Mouse (Mus musculus) limb, embryonic 14.5 days (tissue): ENCODE measurements around the gene Hpse. TPM values are rescaled to one million over a fixed set of nuclear protein-coding genes. Genes with fewer than 3 reads are reported as not detected.

ENCODE experiments used
- ATAC-seq: fragments of 200-750 bp; cut with Nextera tagmentation; 2 replicates; pipeline ENCODE4 v1.8.0; 2017; ENCODE audit warnings: low read depth, moderate number of reproducible peaks, moderate TSS enrichment; ENCODE audit not compliant: low FRiP score
- DNase-seq: peaks from one replicate; pipeline ENCODE4 v3.0.0-alpha.2; 2015; ENCODE audit warnings: low spot score
- H3K27ac ChIP-seq: fragments of 300-500 bp; sonication (generic); replicated peaks from 2 replicates; pipeline ENCODE4 v1.5.1; 2014; ENCODE audit warnings: low read depth, mild to moderate bottlenecking, low read length, moderate library complexity, mixed read lengths
- H3K27me3 ChIP-seq: fragments of 300-500 bp; sonication (generic); 2 replicates; pipeline ENCODE4 v1.6.1; 2014; ENCODE audit warnings: low read length, mixed read lengths; ENCODE audit not compliant: control insufficient read depth, insufficient read depth
- H3K36me3 ChIP-seq: fragments of 300-500 bp; sonication (generic); 2 replicates; pipeline ENCODE4 v1.6.1; 2014; ENCODE audit warnings: mild to moderate bottlenecking, low read length, moderate library complexity, mixed read lengths; ENCODE audit not compliant: control insufficient read depth, insufficient read depth
- H3K4me1 ChIP-seq: fragments of 300-500 bp; sonication (generic); 2 replicates; pipeline ENCODE4 v1.6.1; 2014; ENCODE audit warnings: antibody characterized with exemption, low read length, mixed read lengths; ENCODE audit not compliant: control insufficient read depth, insufficient read depth
- H3K4me2 ChIP-seq: fragments of 300-500 bp; sonication (generic); replicated peaks from 2 replicates; pipeline ENCODE4 v1.6.1; 2014; ENCODE audit warnings: low read depth, mild to moderate bottlenecking, low read length, moderate library complexity; ENCODE audit not compliant: severe bottlenecking
- H3K4me3 ChIP-seq: fragments of 300-500 bp; sonication (generic); replicated peaks from 2 replicates; pipeline ENCODE4 v1.5.1; 2014; ENCODE audit warnings: low read length
- H3K9ac ChIP-seq: fragments of 300-500 bp; sonication (generic); 2 replicates; pipeline ENCODE4 v1.6.1; 2014; ENCODE audit warnings: mild to moderate bottlenecking, low read depth, low read length, moderate library complexity; ENCODE audit not compliant: severe bottlenecking
- H3K9me3 ChIP-seq: fragments of 300-500 bp; sonication (generic); 2 replicates; pipeline ENCODE4 v1.6.1; 2016; ENCODE audit warnings: low read length; ENCODE audit not compliant: control insufficient read depth
- POLR2A ChIP-seq: fragments of 200-500 bp; IDR thresholded peaks from 2 replicates; pipeline ENCODE4 v1.8.0; 2012; ENCODE audit warnings: inconsistent platforms, mild to moderate bottlenecking, moderate library complexity, borderline replicate concordance; ENCODE audit not compliant: insufficient read depth, insufficient read length; ENCODE audit errors: extremely low read depth
- WGBS: fragments of 180-500 bp; shearing (Covaris S2); extraction: QIAGEN DNeasy Blood & Tissue Kit; methylation state at CpG from one replicate; pipeline ENCODE4 v1.1.7; 2014; 5-methylcytosine and 5-hydroxymethylcytosine counted together
- polyA plus RNA-seq, 2 experiments: library from polyadenylated mRNA; depleted of rRNA in 1 of 2; stranded (reverse) in 1 of 2; unstranded in 1 of 2; fragments of >200 nt; fragmentation: Nextera tagmentation in 1 of 2; extraction: Ambion mirVana in 1 of 2; gene quantifications; 2 replicates each; pipeline versions ENCODE4 v1.2.1 to v1.2.3; 2012 to 2014

Hpse gene
- polyA plus RNA-seq, 2 experiments: 3.9 to 4.5 TPM

DNA sequence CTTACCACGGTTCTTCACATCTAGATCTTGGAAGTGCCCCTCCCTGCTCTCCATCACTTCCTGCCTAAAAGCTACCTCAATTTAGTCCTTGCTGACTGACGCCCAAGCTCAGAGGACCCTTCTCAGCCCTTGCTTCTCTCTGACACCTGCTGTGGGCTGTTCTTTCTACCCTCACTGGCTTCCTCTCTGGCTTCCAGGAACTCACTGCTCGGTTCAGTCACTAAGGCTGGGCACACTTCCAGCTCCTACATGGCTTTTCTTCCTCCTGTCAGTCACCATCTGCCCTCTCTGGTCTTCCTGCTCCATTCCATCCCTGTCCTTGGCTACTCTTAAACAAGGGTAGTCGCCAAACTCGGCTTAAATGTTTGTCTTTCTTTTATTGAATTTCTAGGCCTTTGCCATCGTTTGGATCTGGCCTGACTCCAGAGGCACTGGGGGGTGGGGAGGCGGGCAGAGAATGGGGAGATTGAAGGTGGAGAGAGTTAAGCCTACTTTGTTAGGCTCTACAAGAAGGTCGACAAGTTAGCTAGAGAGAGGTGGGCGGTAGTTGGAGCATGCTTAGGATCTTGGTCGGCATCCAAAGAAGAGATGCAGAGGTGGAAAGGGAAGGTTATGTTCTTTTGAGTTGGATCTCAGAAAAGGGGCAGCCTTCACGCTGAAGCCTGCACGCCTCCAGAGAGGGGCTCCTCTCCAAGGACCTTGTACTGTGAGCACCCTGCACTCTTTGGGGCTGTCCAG lies 76.1 kb downstream of the Hpse start:
- Histone ChIP-seq H3K4me2 (no peak overlapping the region), H3K4me3 (no peak overlapping the region), H3K9me3 (no peaks in the 10 kb centered on the region), H3K4me1 (no peaks in the 10 kb centered on the region), H3K27ac (no peak overlapping the region), H3K9ac (no peak overlapping the region), H3K27me3 (no peaks in the 10 kb centered on the region), H3K36me3 (no peaks in the 10 kb centered on the region)
- TF ChIP-seq POLR2A: no peak
- 75% methylated on average over 12 of the region's 12 CpGs for WGBS
- DNase-seq (no peak), ATAC-seq (no peak)

DNA sequence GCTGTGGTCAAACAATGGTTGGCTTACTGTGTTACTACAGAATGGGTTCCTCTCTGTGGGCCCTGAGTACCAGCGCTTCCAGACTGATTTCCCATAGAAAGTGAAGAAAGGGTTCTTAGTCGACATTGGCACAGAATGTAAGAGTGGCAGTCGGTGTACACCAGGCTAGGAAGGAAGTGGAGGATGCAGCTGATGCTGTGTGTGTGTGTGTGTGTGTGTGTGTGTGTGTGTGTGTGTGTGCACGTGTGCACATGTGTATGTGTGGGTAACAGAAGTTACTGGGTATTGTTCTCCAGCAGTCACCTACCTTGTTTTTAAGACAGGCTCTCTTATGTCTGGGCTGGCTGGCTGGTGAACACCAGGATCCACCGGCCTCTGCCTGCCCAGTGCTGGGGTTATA lies 77.2 kb downstream of the Hpse start:
- DNase-seq: no peak
- H3K4me2 ChIP-seq: no peak overlapping the region
- H3K9ac ChIP-seq: no peak overlapping the region
- no peak overlapping the region for H3K27ac ChIP-seq
- WGBS: 81% methylated on average over 5 of the region's 5 CpGs
- H3K9me3 ChIP-seq: no peaks in the 10 kb centered on the region
- H3K27me3 ChIP-seq: no peaks in the 10 kb centered on the region
- no peaks in the 10 kb centered on the region for H3K4me1 ChIP-seq
- H3K36me3 ChIP-seq: no peaks in the 10 kb centered on the region
- no peak for ATAC-seq
- no peak for TF ChIP-seq POLR2A
- H3K4me3 ChIP-seq: no peak overlapping the region

DNA sequence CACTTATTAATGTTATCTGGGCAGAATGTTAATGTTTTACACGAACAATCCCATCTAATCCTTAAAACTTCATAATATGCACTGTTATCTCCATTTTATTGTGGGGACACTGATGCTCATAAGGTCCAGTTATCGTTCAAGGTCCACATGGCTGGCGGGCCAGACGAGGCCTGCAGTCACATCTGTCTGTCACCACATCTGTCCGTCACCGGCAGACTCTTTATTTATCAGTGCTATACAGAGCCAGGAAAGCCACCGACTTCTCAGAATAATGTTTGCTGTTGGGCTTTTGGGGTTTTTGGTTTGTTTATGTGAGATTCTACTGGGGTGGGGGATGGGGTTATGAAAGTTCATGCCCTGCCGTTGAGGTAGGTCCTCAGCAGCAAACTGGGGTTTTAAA lies 81.0 kb downstream of the Hpse start:
- H3K27ac ChIP-seq: no peak overlapping the region
- ATAC-seq: no peak
- H3K4me1 ChIP-seq: no peaks in the 10 kb centered on the region
- no peak overlapping the region for H3K4me2 ChIP-seq
- 83% methylated on average over 8 of the region's 8 CpGs for WGBS
- no peak overlapping the region for H3K9ac ChIP-seq
- no peaks in the 10 kb centered on the region for H3K27me3 ChIP-seq
- no peak overlapping the region for H3K4me3 ChIP-seq
- TF ChIP-seq POLR2A: no peak
- no peaks in the 10 kb centered on the region for H3K9me3 ChIP-seq
- no peaks in the 10 kb centered on the region for H3K36me3 ChIP-seq
- DNase-seq: no peak

DNA sequence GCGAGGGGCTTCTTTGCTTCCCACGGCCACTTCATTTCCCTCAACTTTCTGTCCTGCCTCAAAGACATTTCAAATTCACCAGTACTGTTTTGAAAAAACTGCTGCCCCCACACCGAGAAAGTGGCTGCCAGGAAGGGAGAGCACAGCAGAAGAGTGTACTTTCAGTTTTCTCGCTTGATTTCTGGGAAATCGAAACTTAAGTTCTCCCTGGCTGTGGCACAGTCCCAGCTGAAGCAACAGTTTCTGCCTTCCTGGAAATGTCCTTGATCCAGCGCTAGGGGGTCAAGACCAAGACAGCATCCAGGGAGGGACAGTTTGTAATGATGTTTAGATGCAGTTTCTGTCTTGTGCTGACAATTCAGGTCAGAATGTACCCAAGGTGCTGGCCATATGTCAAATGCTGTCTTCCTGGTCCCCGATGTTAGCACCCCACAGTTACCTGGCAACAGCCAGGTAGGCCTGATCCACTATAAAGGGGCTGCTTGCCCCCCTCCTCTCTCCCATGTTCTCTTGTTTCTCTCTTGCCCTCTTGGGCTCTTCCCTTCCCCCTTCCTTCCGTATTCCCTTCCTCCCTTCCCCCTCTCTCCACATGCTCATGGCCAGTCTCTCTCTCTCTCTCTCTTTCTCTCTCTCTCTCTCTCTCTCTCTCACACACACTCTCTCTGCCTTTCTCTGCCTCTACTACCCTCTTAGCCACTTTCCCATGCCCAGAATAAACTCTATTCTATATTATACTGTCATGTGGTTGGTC lies 82.5 kb downstream of the Hpse start:
- H3K36me3 ChIP-seq: no peaks in the 10 kb centered on the region
- H3K4me3 ChIP-seq: no peak overlapping the region
- no peak overlapping the region for H3K27ac ChIP-seq
- DNase-seq: no peak
- TF ChIP-seq POLR2A: no peak
- no peak for ATAC-seq
- no peaks in the 10 kb centered on the region for H3K9me3 ChIP-seq
- 77% methylated on average over 8 of the region's 8 CpGs for WGBS
- no peak overlapping the region for H3K9ac ChIP-seq
- no peaks in the 10 kb centered on the region for H3K4me1 ChIP-seq
- no peak overlapping the region for H3K4me2 ChIP-seq
- no peaks in the 10 kb centered on the region for H3K27me3 ChIP-seq

DNA sequence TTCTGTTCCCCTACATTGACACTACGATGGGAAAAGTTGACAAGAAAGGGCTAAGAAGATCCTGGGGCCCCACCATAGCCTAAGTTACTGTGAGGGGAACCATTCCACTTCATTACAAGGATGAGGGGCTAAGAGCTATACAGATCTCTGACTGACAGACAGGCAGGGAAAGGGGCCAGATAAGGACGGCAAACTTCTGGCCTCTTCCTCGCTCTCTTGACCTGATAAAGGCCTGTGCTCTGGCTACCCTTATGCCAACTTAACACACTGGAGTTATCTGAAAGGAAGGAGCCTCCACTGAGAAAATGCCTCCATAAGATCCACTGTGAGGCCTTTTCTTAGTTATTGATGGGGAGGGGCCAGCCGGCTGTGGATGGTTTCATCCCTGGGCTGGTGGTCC lies 83.6 kb downstream of the Hpse start:
- Histone ChIP-seq H3K4me3 (no peak overlapping the region), H3K27ac (no peak overlapping the region), H3K4me2 (no peak overlapping the region), H3K36me3 (no peaks in the 10 kb centered on the region), H3K9me3 (no peaks in the 10 kb centered on the region), H3K27me3 (no peaks in the 10 kb centered on the region), H3K4me1 (no peaks in the 10 kb centered on the region), H3K9ac (no peak overlapping the region)
- TF ChIP-seq POLR2A: no peak
- 89% methylated on average over 4 of the region's 4 CpGs for WGBS
- no peak for ATAC-seq
- DNase-seq: no peak
